39 mouse cellular contexts compared by ENCODE assay signal in the genomic region with DNA sequence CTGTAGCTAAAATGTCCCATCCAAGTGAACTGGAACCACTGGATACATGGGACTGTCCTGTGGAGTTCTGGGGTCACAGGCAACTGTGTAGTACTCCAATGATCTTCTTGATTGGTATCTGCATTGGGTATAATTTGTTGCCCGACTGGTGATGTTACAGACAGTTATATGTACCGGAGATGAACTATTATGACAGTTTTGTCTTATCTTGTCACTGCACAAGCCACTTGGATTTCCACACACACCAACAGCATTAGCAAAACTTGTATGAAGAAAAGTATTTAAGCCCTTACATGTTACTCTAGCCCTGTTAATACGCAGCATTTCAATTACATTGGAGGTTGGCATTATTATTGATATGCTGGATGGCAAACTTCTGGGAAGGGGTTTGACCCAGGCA. TPM values are rescaled to one million over a fixed set of nuclear protein-coding genes. Genes with fewer than 3 reads are reported as not detected.
"Had no signal": no experiment of that assay in that cellular context is flagged by ENCODE, and none has a peak within 500 bp of the region (broad histone marks: within the 10 kb centered on the region; RNA-seq: fewer than 3 reads in every experiment).

No protein-coding gene starts in this region.

RNA-seq across cellular contexts. Expression of a gene that starts 0.5 kb away (rescaled TPM):
- total RNA-seq: left cerebral cortex, adult 2 months; left cerebral cortex, adult 8-10 months; left cerebral cortex, postnatal 10 days; left cerebral cortex, postnatal 14 days; left cerebral cortex, postnatal 25 days; left cerebral cortex, postnatal 36 days; left cerebral cortex, postnatal 4 days; liver, adult 2 months; megakaryocyte-erythroid progenitor cell, adult 5-6 weeks; midbrain, postnatal 0 days had no signal
- polyA plus RNA-seq: limb, embryonic 10.5 days; limb, embryonic 11.5 days; limb, embryonic 12.5 days; lung, embryonic 14.5 days; lung, embryonic 15.5 days; lung, embryonic 16.5 days; macrophage; midbrain, embryonic 10.5 days; midbrain, embryonic 11.5 days; midbrain, embryonic 12.5 days; midbrain, embryonic 13.5 days; midbrain, embryonic 14.5 days; midbrain, embryonic 15.5 days; midbrain, embryonic 16.5 days; midbrain, postnatal 0 days; myocyte; neural tube, embryonic 11.5 days; neural tube, embryonic 12.5 days had no signal

RNA-seq across cellular contexts. Expression of a gene that starts 48.5 kb away (rescaled TPM):
- total RNA-seq: left cerebral cortex, adult 2 months; left cerebral cortex, adult 8-10 months; left cerebral cortex, postnatal 10 days; left cerebral cortex, postnatal 14 days; left cerebral cortex, postnatal 25 days; left cerebral cortex, postnatal 36 days; left cerebral cortex, postnatal 4 days; liver, adult 2 months; megakaryocyte progenitor cell, adult 5-6 weeks; megakaryocyte-erythroid progenitor cell, adult 5-6 weeks; midbrain, postnatal 0 days; monocyte, adult 5-6 weeks had no signal
- polyA plus RNA-seq: limb, embryonic 10.5 days; limb, embryonic 11.5 days; limb, embryonic 12.5 days; limb, embryonic 13.5 days; limb, embryonic 14.5 days; limb, embryonic 15.5 days; liver, adult 2 months; liver, embryonic 11.5 days; liver, embryonic 12.5 days; liver, embryonic 13.5 days; liver, embryonic 15.5 days; liver, embryonic 16.5 days; lung, adult 2 months; lung, embryonic 14.5 days; lung, embryonic 15.5 days; lung, embryonic 16.5 days; lung, postnatal 0 days; macrophage; midbrain, embryonic 10.5 days; midbrain, embryonic 11.5 days; midbrain, embryonic 12.5 days; midbrain, embryonic 13.5 days; midbrain, embryonic 14.5 days; midbrain, embryonic 15.5 days; midbrain, embryonic 16.5 days; midbrain, postnatal 0 days; myocyte; neural tube, embryonic 11.5 days; neural tube, embryonic 12.5 days had no signal

RNA-seq across cellular contexts. Expression of a gene that starts 50.3 kb away (rescaled TPM):
- total RNA-seq: left cerebral cortex, postnatal 25 days; left cerebral cortex, postnatal 36 days had no signal
